Mouse (Mus musculus) macrophage (primary cell): ENCODE measurements around the gene Dgkd. TPM values are rescaled to one million over a fixed set of nuclear protein-coding genes. Genes with fewer than 3 reads are reported as not detected.

Experiments
- H3K27ac ChIP-seq: fragments of 350-480 bp; formaldehyde crosslinking; 2 replicates; pipeline ENCODE4 v1.9.0; 2021
- H3K36me3 ChIP-seq: fragments of 350-480 bp; formaldehyde crosslinking; 2 replicates; pipeline ENCODE4 v1.9.0; 2021; ENCODE audit errors: inconsistent target
- H3K4me3 ChIP-seq: fragments of 350-480 bp; formaldehyde crosslinking; 2 replicates; pipeline ENCODE4 v1.9.0; 2021; ENCODE audit errors: inconsistent target
- H3K79me2 ChIP-seq: fragments of 350-480 bp; formaldehyde crosslinking; 2 replicates; pipeline ENCODE4 v1.9.0; 2021; ENCODE audit errors: inconsistent target
- WGBS: methylation state at CpG from one replicate; pipeline ENCODE4 v1.1.7; 2026; ENCODE audit warnings: inconsistent platforms; ENCODE audit not compliant: missing documents; 5-methylcytosine and 5-hydroxymethylcytosine counted together
- polyA plus RNA-seq: library from polyadenylated mRNA; stranded (reverse); fragments of 250-400 nt; gene quantifications from 3 replicates; pipeline ENCODE4 v1.2.4, GENCODE M21; 2018; ENCODE audit warnings: inconsistent platforms

Dgkd gene
- polyA plus RNA-seq, 1 experiment from 2014 or later = 33.2 TPM

DNA sequence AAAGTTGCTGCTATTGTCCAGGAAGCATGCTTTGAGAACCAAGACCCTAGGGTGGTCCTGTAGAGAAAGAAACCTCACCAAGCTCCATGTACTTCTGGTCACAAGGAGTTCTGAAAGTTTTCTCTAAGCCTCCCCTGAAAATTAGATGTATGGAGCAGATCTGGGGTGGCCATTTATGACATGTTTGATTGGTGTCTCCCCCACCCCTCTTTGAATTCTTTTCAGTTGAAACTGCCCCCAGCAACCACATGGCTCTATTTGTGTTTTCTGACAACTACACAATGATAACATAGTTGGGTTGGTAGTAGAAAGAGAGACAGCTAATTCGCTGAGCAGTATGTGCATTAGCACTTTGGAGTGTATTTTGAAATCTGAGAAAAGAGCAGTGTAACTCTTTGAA lies 2.4 kb downstream of the Dgkd start:
- Histone ChIP-seq H3K4me3 (peak overlapping the region; percentile 97; the same call in 1 of the 2 replicates), H3K27ac (peak overlapping the region; percentile 92), H3K36me3 (no peaks in the 10 kb centered on the region), H3K79me2 (peaks cover 70% of the 10 kb centered on the region)
- WGBS = 100% methylated on average over 1 of the region's 1 CpGs

GRCm38 (mm10) chr1:87856823-87857222 lies 3.7 kb downstream of the Dgkd start:
- 3% methylated on average over 3 of the region's 3 CpGs for WGBS
- Histone ChIP-seq H3K36me3 (no peaks in the 10 kb centered on the region), H3K79me2 (peaks cover 83% of the 10 kb centered on the region), H3K27ac (peak overlapping the region; percentile 92), H3K4me3 (no peak overlapping the region)

DNA sequence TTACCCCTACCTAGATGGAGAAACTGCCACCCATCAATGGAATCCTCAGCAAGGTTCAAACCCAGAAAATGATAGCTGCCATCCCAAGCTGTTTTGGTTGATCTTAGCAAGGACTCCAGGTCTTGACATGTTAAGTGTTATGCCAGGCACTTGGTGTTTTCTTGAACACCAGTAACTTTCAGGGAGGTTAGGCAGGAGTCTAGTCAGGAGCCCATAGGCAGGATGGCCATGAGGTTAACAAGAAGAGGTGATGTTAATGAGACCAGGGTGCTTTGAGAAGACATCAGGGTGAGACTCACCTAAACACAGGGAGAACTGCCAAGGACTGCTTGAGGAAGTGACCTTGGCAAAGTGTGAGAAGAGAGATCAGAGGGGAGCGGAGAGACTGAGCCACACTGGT lies 4.9 kb downstream of the Dgkd start:
- WGBS = 92% methylated on average over 1 of the region's 1 CpGs
- Histone ChIP-seq H3K27ac (peak overlapping the region; percentile 92; the same call in 1 of the 2 replicates), H3K36me3 (no peaks in the 10 kb centered on the region), H3K79me2 (peaks cover 95% of the 10 kb centered on the region), H3K4me3 (no peak overlapping the region)

DNA sequence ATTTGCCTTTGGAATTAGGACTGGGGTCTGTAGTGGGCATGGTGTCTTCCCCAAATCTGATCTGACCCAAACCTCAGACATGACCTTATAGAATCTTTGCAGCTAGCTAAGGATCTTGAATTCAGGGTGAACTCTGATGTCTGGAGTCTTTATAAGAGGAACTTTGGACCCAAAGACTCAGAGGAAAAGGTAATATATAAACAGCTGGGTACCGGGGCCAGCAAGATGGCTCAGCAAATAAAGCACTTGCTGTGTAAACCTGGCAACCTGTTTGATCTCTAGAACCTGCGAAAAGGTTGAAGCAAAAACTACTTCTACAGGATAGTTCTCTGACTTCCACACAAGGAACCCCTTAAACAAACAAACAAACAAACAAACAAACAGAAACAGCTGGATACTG lies 5.4 kb downstream of the Dgkd start:
- Histone ChIP-seq H3K36me3 (no peaks in the 10 kb centered on the region), H3K27ac (peak overlapping the region; percentile 92; the same call in 1 of the 2 replicates), H3K4me3 (no peak overlapping the region), H3K79me2 (peaks cover 100% of the 10 kb centered on the region)
- WGBS = 60% methylated on average over 2 of the region's 2 CpGs

DNA sequence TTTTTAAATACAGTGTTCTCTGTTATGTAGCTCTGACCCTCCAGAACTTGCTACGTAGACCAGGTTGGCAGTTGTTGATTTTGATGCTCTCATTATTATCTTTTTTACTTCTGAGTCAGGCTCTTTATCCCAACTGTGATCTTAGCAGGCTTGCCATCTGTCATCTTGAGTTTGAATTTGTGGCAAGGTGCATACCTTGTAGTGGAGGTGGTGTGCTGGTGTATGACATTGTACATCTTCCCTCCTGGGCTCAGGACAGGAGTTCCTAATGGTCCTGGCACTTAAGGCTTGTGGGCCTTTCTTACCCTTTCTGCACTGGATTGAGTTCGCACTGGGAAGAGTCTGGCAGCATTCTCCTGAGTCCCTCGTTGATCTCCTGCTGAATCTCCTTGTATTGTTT lies 10.5 kb downstream of the Dgkd start:
- peaks cover 100% of the 10 kb centered on the region for H3K79me2 ChIP-seq
- no peak overlapping the region for H3K4me3 ChIP-seq
- 89% methylated on average over 3 of the region's 3 CpGs for WGBS

GRCm38 (mm10) chr1:87864889-87865288 lies 11.8 kb downstream of the Dgkd start:
- peak overlapping the region; percentile 71; the same call in 1 of the 2 replicates for H3K27ac ChIP-seq
- no peaks in the 10 kb centered on the region for H3K36me3 ChIP-seq
- no peak overlapping the region for H3K4me3 ChIP-seq
- H3K79me2 ChIP-seq = peaks cover 100% of the 10 kb centered on the region

More for the DNA sequence above, 10.5 kb downstream of the Dgkd start:
- H3K27ac ChIP-seq = no peak overlapping the region
- H3K36me3 ChIP-seq = no peaks in the 10 kb centered on the region

DNA sequence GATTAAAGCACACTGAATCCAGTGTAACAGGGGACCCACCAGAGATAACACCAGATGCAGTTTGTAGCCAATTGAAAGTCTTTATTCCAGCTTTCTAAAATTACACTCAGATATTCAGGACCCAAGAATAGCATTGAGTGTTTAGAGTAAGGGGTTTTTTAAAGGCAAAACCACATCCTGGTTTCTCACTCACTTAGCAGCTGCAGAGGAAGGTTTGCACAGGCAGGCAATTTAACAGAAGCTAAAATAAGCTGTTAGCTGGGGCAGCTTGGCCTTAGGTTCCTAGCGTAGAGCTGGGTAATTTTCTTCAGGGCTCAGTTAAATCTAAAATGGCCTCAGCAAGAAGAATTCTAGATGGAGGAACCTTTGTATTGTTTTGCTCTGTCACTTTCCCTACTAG lies 13.6 kb downstream of the Dgkd start:
- 0% methylated on average over 1 of the region's 1 CpGs for WGBS
- H3K4me3 ChIP-seq = no peak overlapping the region
- peaks cover 100% of the 10 kb centered on the region for H3K79me2 ChIP-seq
- H3K36me3 ChIP-seq = no peaks in the 10 kb centered on the region
- peak overlapping the region; percentile 71 for H3K27ac ChIP-seq

DNA sequence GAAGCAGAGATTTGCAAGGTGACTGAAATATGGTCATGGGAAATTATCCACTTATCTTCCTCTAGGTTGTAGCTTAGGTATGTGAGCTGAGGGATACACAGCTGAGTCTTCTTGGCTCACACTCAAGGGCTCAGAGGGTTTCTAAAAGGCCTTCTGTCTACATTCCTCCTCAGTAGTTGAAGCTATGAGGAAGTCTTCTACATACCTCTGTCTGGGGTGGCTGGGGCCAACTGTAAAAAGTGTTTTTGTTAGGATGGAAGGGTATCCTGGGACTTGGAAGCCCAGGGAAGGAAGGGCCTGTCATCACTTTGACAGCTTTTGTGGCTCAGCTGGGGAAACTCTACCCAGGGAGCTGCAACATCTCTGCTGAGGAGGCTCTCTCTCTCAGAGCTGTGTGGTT lies 18.5 kb downstream of the Dgkd start:
- peak overlapping the region; percentile 64 for H3K27ac ChIP-seq

DNA sequence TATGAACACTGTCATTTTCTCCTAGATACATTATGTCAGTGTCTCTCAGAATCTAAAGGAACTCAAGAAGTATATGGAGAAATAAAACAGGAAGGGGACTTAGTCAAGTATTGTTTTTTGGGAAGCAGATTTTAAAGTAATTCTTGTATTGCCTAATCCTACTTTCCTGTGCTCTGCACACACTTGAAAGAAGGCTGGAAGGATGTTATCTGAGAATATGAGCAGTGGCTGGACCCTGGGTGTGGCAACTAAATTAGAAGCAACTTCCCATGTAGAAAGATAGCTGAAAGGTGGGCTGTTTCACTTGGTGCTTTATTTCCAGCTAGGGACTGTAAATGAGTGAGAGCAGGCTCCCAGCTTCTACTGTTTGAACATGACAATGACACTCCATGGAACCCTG lies 20.0 kb downstream of the Dgkd start:
- H3K27ac ChIP-seq = peak overlapping the region; percentile 64
- H3K79me2 ChIP-seq = peaks cover 100% of the 10 kb centered on the region
- no peaks in the 10 kb centered on the region for H3K36me3 ChIP-seq
- no peak overlapping the region for H3K4me3 ChIP-seq

More for the DNA sequence above, 18.5 kb downstream of the Dgkd start:
- Histone ChIP-seq H3K79me2 (peaks cover 100% of the 10 kb centered on the region), H3K36me3 (no peaks in the 10 kb centered on the region), H3K4me3 (no peak overlapping the region)

- H3K4me3 ChIP-seq = no peak overlapping the region
- WGBS = 93% methylated on average over 1 of the region's 1 CpGs
Measured at GRCm38 (mm10) chr1:87876065-87876464, 23.0 kb downstream of the Dgkd start.

DNA sequence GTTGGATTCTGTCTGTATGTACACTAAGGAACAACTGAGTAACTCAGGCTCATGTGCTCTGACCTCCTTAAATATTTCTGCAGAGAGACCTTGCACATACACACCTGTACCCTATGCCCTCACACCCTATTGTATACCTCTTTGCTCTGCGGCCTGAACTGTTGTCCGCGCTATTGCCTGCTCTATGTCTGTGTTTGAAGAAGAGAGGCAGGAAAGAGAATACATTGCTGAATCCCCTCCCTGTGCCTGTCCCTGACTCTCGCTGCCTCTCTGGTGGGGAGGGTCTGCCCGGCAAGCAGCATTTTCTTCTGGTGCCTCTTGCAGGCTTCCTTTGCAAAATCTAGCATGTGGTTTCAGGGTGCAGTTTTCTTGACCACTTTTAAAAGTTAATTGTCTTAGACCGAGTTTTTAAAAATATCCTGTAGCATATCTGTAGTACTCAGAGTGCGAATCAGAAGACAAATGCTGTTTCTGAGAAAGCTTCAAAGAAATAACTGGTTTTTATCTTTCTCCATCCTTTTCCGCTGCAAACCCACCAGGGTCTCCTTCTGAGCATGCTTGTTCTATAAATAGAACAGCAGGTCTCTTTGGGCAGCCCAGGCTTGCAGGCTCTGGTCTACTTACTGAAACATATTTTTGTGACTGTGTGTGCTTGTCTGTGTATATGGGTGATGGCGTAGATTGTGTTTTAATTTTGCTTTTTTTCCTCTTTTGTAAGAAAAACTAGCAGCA lies 24.6 kb downstream of the Dgkd start:
- 55% methylated on average over 8 of the region's 9 CpGs for WGBS
- Histone ChIP-seq H3K27ac (no peak overlapping the region), H3K79me2 (peaks cover 100% of the 10 kb centered on the region), H3K36me3 (peaks cover 19% of the 10 kb centered on the region; the same call in 1 of the 2 replicates), H3K4me3 (no peak overlapping the region)

More at GRCm38 (mm10) chr1:87876065-87876464, 23.0 kb downstream of the Dgkd start:
- Histone ChIP-seq H3K27ac (no peak overlapping the region), H3K36me3 (peaks cover 4% of the 10 kb centered on the region; the same call in 1 of the 2 replicates), H3K79me2 (peaks cover 100% of the 10 kb centered on the region)

GRCm38 (mm10) chr1:87879034-87879433 lies 25.9 kb downstream of the Dgkd start:
- Histone ChIP-seq H3K79me2 (peaks cover 100% of the 10 kb centered on the region), H3K36me3 (peaks cover 31% of the 10 kb centered on the region; the same call in 1 of the 2 replicates), H3K27ac (no peak overlapping the region), H3K4me3 (no peak overlapping the region)
- WGBS = 91% methylated on average over 3 of the region's 3 CpGs

GRCm38 (mm10) chr1:87879494-87880325 lies 26.6 kb downstream of the Dgkd start:
- WGBS = 31% methylated on average over 3 of the region's 3 CpGs
- H3K79me2 ChIP-seq = peaks cover 100% of the 10 kb centered on the region
- peaks cover 37% of the 10 kb centered on the region; the same call in 1 of the 2 replicates for H3K36me3 ChIP-seq
- H3K4me3 ChIP-seq = no peak overlapping the region
- no peak overlapping the region for H3K27ac ChIP-seq

DNA sequence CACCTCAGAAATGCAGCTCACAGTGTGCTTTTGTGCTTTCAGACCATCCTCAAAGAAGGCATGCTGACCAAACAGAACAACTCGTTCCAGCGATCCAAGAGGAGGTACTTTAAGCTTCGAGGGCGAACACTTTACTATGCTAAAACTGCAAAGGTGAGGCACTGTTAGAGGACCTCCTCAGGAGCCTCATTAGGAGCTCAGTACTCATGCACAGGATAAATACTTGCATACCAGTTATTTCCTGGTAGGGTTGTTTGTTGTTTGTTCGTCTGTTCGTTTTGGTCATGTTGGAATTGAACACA lies 27.2 kb downstream of the Dgkd start:
- no peak overlapping the region for H3K4me3 ChIP-seq
- H3K36me3 ChIP-seq = peaks cover 40% of the 10 kb centered on the region; the same call in 1 of the 2 replicates
- 92% methylated on average over 4 of the region's 6 CpGs for WGBS
- peaks cover 100% of the 10 kb centered on the region for H3K79me2 ChIP-seq
- no peak overlapping the region for H3K27ac ChIP-seq

DNA sequence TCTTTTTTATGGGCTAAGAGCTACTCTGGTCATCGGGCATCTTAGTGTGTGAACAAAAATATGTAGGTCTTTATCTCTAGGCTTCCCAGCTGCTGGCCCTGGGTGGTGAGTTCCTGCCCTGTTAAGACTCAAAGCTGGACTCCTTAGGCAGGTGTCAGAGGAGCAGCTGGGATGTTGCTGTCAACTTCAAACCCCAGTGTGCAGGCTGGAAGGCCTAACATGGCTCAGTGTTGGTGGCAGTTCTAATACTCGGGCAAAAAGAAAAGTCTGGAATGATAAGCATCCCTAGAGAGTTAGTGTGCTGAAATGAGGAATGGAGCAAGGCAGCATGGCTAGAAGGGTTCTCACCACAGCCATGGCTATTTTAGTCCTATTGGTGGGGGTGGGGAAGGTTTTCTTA lies 27.8 kb downstream of the Dgkd start:
- peaks cover 100% of the 10 kb centered on the region for H3K79me2 ChIP-seq
- peaks cover 45% of the 10 kb centered on the region; the same call in 1 of the 2 replicates for H3K36me3 ChIP-seq
- no peak overlapping the region for H3K4me3 ChIP-seq
- H3K27ac ChIP-seq = no peak overlapping the region
- 84% methylated on average over 2 of the region's 2 CpGs for WGBS
